Mouse (Mus musculus) limb, embryonic 12.5 days (tissue): ENCODE data around the gene Clca3a1. TPM values are rescaled to one million over a fixed set of nuclear protein-coding genes. Genes with fewer than 3 reads are reported as not detected.

Experiments
- ATAC-seq: fragments of 200-750 bp; cut with Nextera tagmentation; 2 replicates; pipeline ENCODE4 v1.8.0; 2017; ENCODE audit warnings: low read depth, moderate TSS enrichment; ENCODE audit not compliant: insufficient number of reproducible peaks, insufficient read depth, low FRiP score, low TSS enrichment
- H3K27ac ChIP-seq: fragments of 300-500 bp; sonication (generic); 2 replicates; pipeline ENCODE4 v1.5.1; 2016; ENCODE audit warnings: mild to moderate bottlenecking, moderate library complexity
- H3K27me3 ChIP-seq: fragments of 300-500 bp; sonication (generic); 2 replicates; pipeline ENCODE4 v1.6.1; 2016; ENCODE audit warnings: mild to moderate bottlenecking, moderate library complexity
- H3K36me3 ChIP-seq: fragments of 300-500 bp; sonication (generic); 2 replicates; pipeline ENCODE4 v1.6.1; 2016; ENCODE audit warnings: mild to moderate bottlenecking, moderate library complexity
- H3K4me1 ChIP-seq: fragments of 300-500 bp; sonication (generic); replicated peaks from 2 replicates; pipeline ENCODE4 v1.6.1; 2016
- H3K4me2 ChIP-seq: fragments of 300-500 bp; sonication (generic); 2 replicates; pipeline ENCODE4 v1.6.1; 2016; ENCODE audit warnings: mild to moderate bottlenecking, moderate library complexity
- H3K4me3 ChIP-seq: fragments of 300-500 bp; sonication (generic); replicated peaks from 2 replicates; pipeline ENCODE4 v1.5.1; 2016; ENCODE audit warnings: mild to moderate bottlenecking
- H3K9ac ChIP-seq: fragments of 300-500 bp; sonication (generic); replicated peaks from 2 replicates; pipeline ENCODE4 v1.6.1; 2016; ENCODE audit warnings: mild to moderate bottlenecking, moderate library complexity
- H3K9me3 ChIP-seq: fragments of 300-500 bp; sonication (generic); 2 replicates; pipeline ENCODE4 v1.6.1; 2016; ENCODE audit warnings: mild to moderate bottlenecking, moderate library complexity
- WGBS: fragments of 180-500 bp; shearing (Covaris S2); methylation state at CpG from one replicate; pipeline ENCODE4 v1.1.7; 2016; 5-methylcytosine and 5-hydroxymethylcytosine counted together
- polyA plus RNA-seq: library from polyadenylated mRNA; unstranded; fragments of >200 nt; fragmentation: Nextera tagmentation; extraction: Ambion mirVana; gene quantifications from 2 replicates; pipeline ENCODE4 v1.2.1, GENCODE M21; 2016

Gene Clca3a1
- polyA plus RNA-seq, 1 experiment from 2014 or later, result 0.15 TPM

DNA sequence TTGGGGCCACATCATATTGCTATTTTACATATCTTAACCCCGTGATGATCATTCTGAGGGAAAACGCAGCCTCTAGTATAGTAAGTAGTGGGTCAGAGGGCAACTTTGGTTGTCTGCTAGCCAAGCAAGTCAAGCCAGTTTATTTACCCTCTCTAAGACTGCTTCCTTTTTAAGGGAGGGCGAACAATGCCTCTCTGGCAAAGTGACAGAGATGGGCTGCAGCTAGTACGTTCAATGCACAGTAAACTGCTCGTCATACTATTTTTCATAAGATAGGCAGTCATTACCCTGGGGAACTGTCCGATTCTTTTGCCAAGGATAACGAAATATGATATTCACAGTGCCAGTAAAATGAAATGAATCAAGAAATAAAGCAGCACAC is 42.1 kb downstream of the Clca3a1 start:
- H3K27me3 ChIP-seq, result no peaks in the 10 kb centered on the region
- 25% methylated on average over 7 of the region's 7 CpGs for WGBS
- H3K27ac ChIP-seq, result peak overlapping the region; percentile 99; the same call in 1 of the 2 replicates
- H3K36me3 ChIP-seq, result no peaks in the 10 kb centered on the region
- peak overlapping the region; percentile 72 for H3K4me2 ChIP-seq
- H3K9ac ChIP-seq, result peak overlapping the region; percentile 90
- no peak for ATAC-seq
- H3K9me3 ChIP-seq, result no peaks in the 10 kb centered on the region
- H3K4me1 ChIP-seq, result peaks cover 37% of the 10 kb centered on the region
- peak overlapping the region; percentile 90 for H3K4me3 ChIP-seq

- Histone ChIP-seq H3K27ac (0 out of 2 replicates have a peak overlapping the region, but pooled peaks have one; percentile 4), H3K27me3 (no peaks in the 10 kb centered on the region), H3K9me3 (no peaks in the 10 kb centered on the region), H3K9ac (no peak overlapping the region), H3K4me2 (peak overlapping the region; percentile 35; the same call in 1 of the 2 replicates), H3K36me3 (no peaks in the 10 kb centered on the region), H3K4me1 (peaks cover 37% of the 10 kb centered on the region), H3K4me3 (peak overlapping the region; percentile 2; the same call in 1 of the 2 replicates)
- WGBS, result 88% methylated on average over 6 of the region's 6 CpGs
- no peak for ATAC-seq
Measured at GRCm38 (mm10) chr3:144717835-144718234, 42.9 kb downstream of the Clca3a1 start.

- Histone ChIP-seq H3K9ac (no peak overlapping the region), H3K27ac (no peak overlapping the region), H3K9me3 (no peaks in the 10 kb centered on the region), H3K4me1 (peaks cover 37% of the 10 kb centered on the region), H3K4me2 (peak overlapping the region; percentile 35; the same call in 1 of the 2 replicates), H3K4me3 (no peak overlapping the region), H3K27me3 (no peaks in the 10 kb centered on the region), H3K36me3 (peaks cover 6% of the 10 kb centered on the region)
- WGBS, result 68% methylated on average over 3 of the region's 3 CpGs
- no peak for ATAC-seq
Measured at GRCm38 (mm10) chr3:144717121-144717520, 43.7 kb downstream of the Clca3a1 start.

- Histone ChIP-seq H3K36me3 (peaks cover 18% of the 10 kb centered on the region), H3K9ac (no peak overlapping the region), H3K9me3 (no peaks in the 10 kb centered on the region), H3K27me3 (no peaks in the 10 kb centered on the region), H3K4me1 (peaks cover 31% of the 10 kb centered on the region), H3K27ac (0 out of 2 replicates have a peak overlapping the region, but pooled peaks have one; percentile 2), H3K4me2 (peak overlapping the region; percentile 18; the same call in 1 of the 2 replicates), H3K4me3 (no peak overlapping the region)
- no peak for ATAC-seq
- WGBS, result 55% methylated on average over 9 of the region's 9 CpGs
Measured at GRCm38 (mm10) chr3:144715901-144716300, 44.9 kb downstream of the Clca3a1 start.

GRCm38 (mm10) chr3:144715033-144715432 is 45.7 kb downstream of the Clca3a1 start:
- Histone ChIP-seq H3K27ac (no peak overlapping the region), H3K9me3 (no peaks in the 10 kb centered on the region), H3K27me3 (no peaks in the 10 kb centered on the region), H3K4me1 (peaks cover 28% of the 10 kb centered on the region), H3K36me3 (peaks cover 21% of the 10 kb centered on the region), H3K4me2 (no peak overlapping the region), H3K4me3 (no peak overlapping the region), H3K9ac (no peak overlapping the region)
- ATAC-seq, result no peak
- WGBS, result 89% methylated on average over 7 of the region's 7 CpGs

DNA sequence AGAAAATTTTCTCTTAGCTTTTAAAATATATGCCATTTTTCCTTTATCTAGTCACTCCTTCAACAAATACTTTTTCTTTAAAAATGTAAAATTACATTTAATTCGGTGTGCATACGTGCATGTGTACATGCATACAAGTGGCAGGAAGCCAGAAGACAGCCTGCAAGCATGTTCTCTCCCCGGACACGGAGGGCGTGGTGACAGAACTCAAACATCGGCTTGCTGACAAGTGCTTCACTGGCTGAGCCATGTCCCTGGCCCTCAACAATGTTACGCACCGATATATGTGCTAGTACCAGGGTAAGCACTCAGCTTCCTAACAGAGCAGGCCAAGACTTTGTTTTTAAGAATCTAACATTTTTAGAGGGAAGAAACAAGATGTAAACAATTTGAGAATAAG is 46.2 kb downstream of the Clca3a1 start:
- no peak overlapping the region for H3K4me2 ChIP-seq
- no peaks in the 10 kb centered on the region for H3K27me3 ChIP-seq
- ATAC-seq, result no peak
- no peak overlapping the region for H3K4me3 ChIP-seq
- no peaks in the 10 kb centered on the region for H3K9me3 ChIP-seq
- WGBS, result 93% methylated on average over 8 of the region's 8 CpGs
- no peak overlapping the region for H3K27ac ChIP-seq
- peaks cover 25% of the 10 kb centered on the region for H3K36me3 ChIP-seq
- H3K4me1 ChIP-seq, result peaks cover 28% of the 10 kb centered on the region
- no peak overlapping the region for H3K9ac ChIP-seq

DNA sequence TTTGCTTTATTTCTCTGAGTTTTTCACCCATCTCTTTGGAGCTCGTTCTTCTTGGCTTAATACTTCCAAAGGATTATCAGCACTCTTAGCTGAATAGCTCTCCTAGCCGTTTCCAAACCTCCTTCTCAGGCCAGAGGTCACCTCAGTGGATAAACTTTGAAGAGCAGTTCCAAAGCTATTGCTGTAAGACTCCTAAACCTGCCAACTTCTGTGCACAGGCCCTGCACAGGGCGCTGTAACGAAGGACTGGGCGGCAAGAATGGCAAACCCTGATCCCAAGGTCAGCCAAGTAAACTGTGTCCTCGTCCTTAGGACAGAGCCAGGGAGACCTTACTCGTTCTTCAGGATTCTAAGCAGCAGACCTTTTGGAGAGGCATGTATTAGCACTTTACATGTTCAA is 46.7 kb downstream of the Clca3a1 start:
- Histone ChIP-seq H3K4me1 (peaks cover 28% of the 10 kb centered on the region), H3K27ac (no peak overlapping the region), H3K9ac (no peak overlapping the region), H3K4me3 (no peak overlapping the region), H3K4me2 (no peak overlapping the region), H3K36me3 (peaks cover 28% of the 10 kb centered on the region), H3K9me3 (no peaks in the 10 kb centered on the region), H3K27me3 (no peaks in the 10 kb centered on the region)
- ATAC-seq, result no peak
- 64% methylated on average over 7 of the region's 7 CpGs for WGBS

DNA sequence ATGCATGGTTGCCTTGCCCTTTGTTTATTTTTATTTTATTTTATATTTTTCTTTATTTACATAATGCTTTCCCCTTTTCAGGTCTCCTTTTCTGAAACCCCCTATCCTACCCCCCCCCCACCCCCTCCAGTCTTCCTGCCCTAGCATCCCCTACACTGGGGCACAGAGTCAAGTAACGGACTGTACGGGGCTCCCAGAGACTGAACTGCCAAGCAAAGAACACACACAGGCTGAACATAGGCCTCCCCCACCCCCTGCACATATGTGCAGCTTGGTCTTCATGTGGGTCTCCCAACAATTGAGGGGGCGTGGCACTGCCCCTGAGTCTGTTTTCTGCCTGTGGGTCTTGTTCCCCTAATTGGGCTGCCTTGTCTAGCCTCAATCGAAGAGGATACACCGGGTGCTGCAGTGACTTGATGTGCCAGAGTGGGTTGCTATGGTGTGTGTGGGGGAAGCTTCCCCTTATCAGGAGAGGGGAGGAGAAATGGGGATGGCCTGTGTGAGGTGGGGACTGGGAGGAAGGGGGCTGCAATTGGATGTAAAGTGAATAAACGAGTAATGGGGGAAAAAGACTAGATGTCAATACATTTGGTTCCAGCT is 49.1 kb downstream of the Clca3a1 start:
- WGBS, result 84% methylated on average over 6 of the region's 6 CpGs
- ATAC-seq, result no peak
- no peak overlapping the region for H3K4me2 ChIP-seq
- no peaks in the 10 kb centered on the region for H3K27me3 ChIP-seq
- H3K27ac ChIP-seq, result no peak overlapping the region
- peaks cover 48% of the 10 kb centered on the region for H3K36me3 ChIP-seq
- no peak overlapping the region for H3K4me3 ChIP-seq
- no peaks in the 10 kb centered on the region for H3K9me3 ChIP-seq
- H3K4me1 ChIP-seq, result peaks cover 12% of the 10 kb centered on the region
- H3K9ac ChIP-seq, result no peak overlapping the region

DNA sequence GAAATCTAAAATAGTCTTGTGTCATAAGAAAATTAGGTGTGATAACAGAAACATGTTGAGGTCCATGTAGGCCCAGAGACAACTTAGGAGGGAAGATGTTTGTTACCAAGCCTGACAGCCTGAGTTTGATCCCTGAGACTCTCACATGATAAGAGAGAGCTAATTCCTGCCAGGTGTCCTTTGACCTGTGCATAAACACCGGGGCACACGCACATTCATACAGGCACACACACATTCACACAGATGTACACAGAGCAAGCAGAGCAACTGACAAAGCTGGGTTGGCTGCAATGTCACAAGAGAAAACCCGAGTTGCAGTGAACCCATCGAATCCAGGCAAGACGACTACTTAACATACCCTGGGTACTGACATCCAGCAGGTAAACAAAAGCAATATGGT is 52.2 kb downstream of the Clca3a1 start:
- no peaks in the 10 kb centered on the region for H3K9me3 ChIP-seq
- no peak for ATAC-seq
- H3K27me3 ChIP-seq, result no peaks in the 10 kb centered on the region
- no peak overlapping the region for H3K4me2 ChIP-seq
- H3K4me1 ChIP-seq, result no peaks in the 10 kb centered on the region
- H3K4me3 ChIP-seq, result no peak overlapping the region
- WGBS, result 87% methylated on average over 5 of the region's 5 CpGs
- no peak overlapping the region for H3K27ac ChIP-seq
- H3K36me3 ChIP-seq, result peaks cover 63% of the 10 kb centered on the region
- no peak overlapping the region for H3K9ac ChIP-seq

DNA sequence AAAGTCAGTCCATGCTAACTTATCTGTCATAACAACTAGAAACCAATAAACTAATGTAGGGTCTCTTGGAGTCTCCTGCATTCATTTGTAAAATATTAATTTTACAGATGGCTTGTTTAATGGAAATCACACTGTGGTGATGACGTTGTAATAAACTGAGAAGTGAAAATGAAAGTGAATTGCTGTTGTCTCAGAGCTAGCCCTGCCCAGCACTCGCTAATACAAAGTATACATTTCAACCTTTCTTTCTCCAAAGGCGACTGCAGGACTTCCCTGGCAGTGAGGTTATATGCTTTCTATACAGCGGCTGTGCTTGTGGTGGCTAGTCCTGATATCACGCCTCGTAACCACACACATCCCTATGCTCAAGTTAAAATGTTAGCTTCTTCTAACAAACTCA is 56.8 kb downstream of the Clca3a1 start:
- 94% methylated on average over 6 of the region's 6 CpGs for WGBS
- Histone ChIP-seq H3K4me2 (no peak overlapping the region), H3K4me3 (no peak overlapping the region), H3K4me1 (no peaks in the 10 kb centered on the region), H3K9me3 (no peaks in the 10 kb centered on the region), H3K27ac (no peak overlapping the region), H3K27me3 (no peaks in the 10 kb centered on the region), H3K36me3 (peaks cover 57% of the 10 kb centered on the region), H3K9ac (no peak overlapping the region)
- no peak for ATAC-seq

GRCm38 (mm10) chr3:144698790-144699433 is 61.9 kb downstream of the Clca3a1 start:
- Histone ChIP-seq H3K27me3 (no peaks in the 10 kb centered on the region), H3K9me3 (no peaks in the 10 kb centered on the region), H3K9ac (no peak overlapping the region), H3K36me3 (peaks cover 67% of the 10 kb centered on the region), H3K27ac (no peak overlapping the region), H3K4me1 (no peaks in the 10 kb centered on the region), H3K4me2 (no peak overlapping the region), H3K4me3 (no peak overlapping the region)
- WGBS, result 88% methylated on average over 5 of the region's 5 CpGs
- ATAC-seq, result no peak
